Comparison of ENCODE assay signal across 8 mouse cellular contexts in genomic region chr9:77755403-77755784, GRCm38 (mm10). TPM values are rescaled to one million over a fixed set of nuclear protein-coding genes. Genes with fewer than 3 reads are reported as not detected.
DNase-seq lines count a peak whose midpoint lies in the region; ATAC-seq and TF ChIP-seq lines count a peak whose summit lies in the region.

No protein-coding gene starts in this region.

- 13% methylated on average over 9 of the region's 9 CpGs for WGBS in embryonic facial prominence, embryonic 11.5 days
- 13% methylated on average over 9 of the region's 9 CpGs for WGBS in hindbrain, embryonic 16.5 days
- WGBS in midbrain, embryonic 16.5 days: 14% methylated on average over 9 of the region's 9 CpGs

- no peaks in the 10 kb centered on the region for H3K27me3 ChIP-seq in embryonic facial prominence, embryonic 11.5 days (ENCODE audit: control insufficient read depth, insufficient read depth, low read length)
- no peaks in the 10 kb centered on the region for H3K27me3 ChIP-seq in hindbrain, embryonic 16.5 days (replicated peaks; ENCODE audit: control insufficient read depth, insufficient read depth, low read length)
- H3K27me3 ChIP-seq in midbrain, embryonic 16.5 days (ENCODE audit: control insufficient read depth, insufficient read depth, low read depth, low read length): no peaks in the 10 kb centered on the region

- TF ChIP-seq CTCF in layer of hippocampus, adult 2 months (conservative IDR thresholded peaks at IDR 0.05): no peak

- peak overlapping the region; percentile 78 for H3K4me2 ChIP-seq in embryonic facial prominence, embryonic 11.5 days (ENCODE audit: low read depth, low read length)
- H3K4me2 ChIP-seq in hindbrain, embryonic 16.5 days (ENCODE audit: low read length): peak overlapping the region; percentile 73
- peak overlapping the region; percentile 75 for H3K4me2 ChIP-seq in midbrain, embryonic 16.5 days (ENCODE audit: low read length)

- H3K4me3 ChIP-seq in layer of hippocampus, adult 2 months: peak overlapping the region; percentile 60
- peak overlapping the region; percentile 83 for H3K4me3 ChIP-seq in embryonic facial prominence, embryonic 11.5 days (ENCODE audit: low read depth, low read length)
- H3K4me3 ChIP-seq in hindbrain, embryonic 16.5 days (ENCODE audit: low read length): peak overlapping the region; percentile 93
- H3K4me3 ChIP-seq in midbrain, embryonic 16.5 days (ENCODE audit: low read depth, low read length): peak overlapping the region; percentile 73

- H3K9ac ChIP-seq in embryonic facial prominence, embryonic 11.5 days (replicated peaks; ENCODE audit: low read length): peak overlapping the region; percentile 79
- H3K9ac ChIP-seq in hindbrain, embryonic 16.5 days (ENCODE audit: low read depth, low read length): peak overlapping the region; percentile 89
- H3K9ac ChIP-seq in midbrain, embryonic 16.5 days (ENCODE audit: low read depth, low read length): peak overlapping the region; percentile 85

- ATAC-seq in embryonic facial prominence, embryonic 11.5 days (replicated peaks; ENCODE audit: insufficient number of reproducible peaks, low FRiP score, low TSS enrichment, low read depth): no peak
- ATAC-seq in hindbrain, embryonic 16.5 days: no peak
- ATAC-seq in midbrain, embryonic 16.5 days: no peak

- no peaks in the 10 kb centered on the region for H3K36me3 ChIP-seq in embryonic facial prominence, embryonic 11.5 days (replicated peaks; ENCODE audit: control insufficient read depth, insufficient read depth, low read depth, low read length)
- H3K36me3 ChIP-seq in hindbrain, embryonic 16.5 days (ENCODE audit: control insufficient read depth, insufficient read depth, low read length): no peaks in the 10 kb centered on the region
- H3K36me3 ChIP-seq in midbrain, embryonic 16.5 days (ENCODE audit: control insufficient read depth, insufficient read depth, low read length): no peaks in the 10 kb centered on the region

- H3K9me3 ChIP-seq in embryonic facial prominence, embryonic 11.5 days (replicated peaks; ENCODE audit: control insufficient read depth, low read length): no peaks in the 10 kb centered on the region
- H3K9me3 ChIP-seq in hindbrain, embryonic 16.5 days (ENCODE audit: control insufficient read depth, low read length): no peaks in the 10 kb centered on the region
- H3K9me3 ChIP-seq in midbrain, embryonic 16.5 days (replicated peaks; ENCODE audit: control insufficient read depth, low read length, poor library complexity, severe bottlenecking): no peaks in the 10 kb centered on the region

- peak overlapping the region; percentile 88 for H3K27ac ChIP-seq in layer of hippocampus, adult 2 months
- H3K27ac ChIP-seq in embryonic facial prominence, embryonic 11.5 days (replicated peaks; ENCODE audit: low read depth, low read length): no peak overlapping the region
- H3K27ac ChIP-seq in hindbrain, embryonic 16.5 days (ENCODE audit: low read depth, low read length): no peak overlapping the region; the same call in 1 of the 2 replicates
- no peak overlapping the region for H3K27ac ChIP-seq in midbrain, embryonic 16.5 days (ENCODE audit: low read length)

- no peak for DNase-seq in layer of hippocampus, adult 2 months (ENCODE audit: low spot score in 2 of 2)
- no peak for DNase-seq in layer of hippocampus, adult 9-10 months (ENCODE audit: low spot score)
- no peak for DNase-seq in embryonic facial prominence, embryonic 11.5 days (ENCODE audit: low spot score)
- no peak for DNase-seq in right cerebral cortex, adult 18-20 months
- DNase-seq in thymus, postnatal 36 days: no peak
- no peak for DNase-seq in embryo, embryonic 10.5 days (ENCODE audit: low spot score)

- H3K4me1 ChIP-seq in embryonic facial prominence, embryonic 11.5 days (ENCODE audit: control insufficient read depth, insufficient read depth, low read length): no peaks in the 10 kb centered on the region
- peaks cover 12% of the 10 kb centered on the region for H3K4me1 ChIP-seq in hindbrain, embryonic 16.5 days (ENCODE audit: control insufficient read depth, insufficient read depth, low read depth, low read length)
- H3K4me1 ChIP-seq in midbrain, embryonic 16.5 days (ENCODE audit: control insufficient read depth, insufficient read depth, low read length): peaks cover 22% of the 10 kb centered on the region

RNA-seq across cellular contexts. Expression of gene Gclc, which starts 1.1 kb away (rescaled TPM):
- total RNA-seq in layer of hippocampus, adult 2 months (2021): 10 to 100 TPM; 45.3 to 46.2 TPM
- polyA plus RNA-seq in embryonic facial prominence, embryonic 11.5 days (2014; fragmentation: Nextera tagmentation; extraction: Ambion mirVana): 17.7 and 20.5 TPM in 2 replicates
- 14.1 and 15.4 TPM in 2 replicates for polyA plus RNA-seq in hindbrain, embryonic 16.5 days (2015; fragmentation: Nextera tagmentation; extraction: Ambion mirVana)
- polyA plus RNA-seq in midbrain, embryonic 16.5 days (2015; fragmentation: Nextera tagmentation; extraction: Ambion mirVana): 15.1 and 15.4 TPM in 2 replicates
